Mouse (Mus musculus) ES-E14 (cell line): ENCODE data around the gene Galr3. TPM values are rescaled to one million over a fixed set of nuclear protein-coding genes. Genes with fewer than 3 reads are reported as not detected.

ENCODE experiments used
- DNase-seq: peaks from one replicate; pipeline ENCODE4 v3.0.0-alpha.2; 2013; ENCODE audit warnings: low read depth, low spot score
- H3K27ac ChIP-seq: 2 replicates; pipeline ENCODE4 v1.5.1; 2012; ENCODE audit warnings: low read depth, mild to moderate bottlenecking, low read length, moderate library complexity, mixed read lengths; ENCODE audit not compliant: poor library complexity, insufficient read depth, severe bottlenecking
- H3K36me3 ChIP-seq: 2 replicates; pipeline ENCODE4 v1.6.1; 2012; ENCODE audit warnings: mild to moderate bottlenecking, low read length, moderate library complexity, mixed read lengths; ENCODE audit not compliant: control insufficient read depth, poor library complexity, insufficient read depth, severe bottlenecking
- H3K4me1 ChIP-seq, 2 experiments: fragments of 150-350 bp in 1 of 2; sonication (generic) in 1 of 2; 2 replicates each; pipeline ENCODE4 v1.6.1; 2012; ENCODE audit warnings: low read length in 2 of 2, mild to moderate bottlenecking in 1 of 2, mixed read lengths in 1 of 2; ENCODE audit not compliant: control insufficient read depth in 2 of 2, insufficient read depth in 2 of 2, poor library complexity in 1 of 2
- H3K4me3 ChIP-seq, 2 experiments: fragments of 150-350 bp in 1 of 2; sonication (generic) in 1 of 2; 2 replicates each; pipeline ENCODE4 v1.5.1; 2012; ENCODE audit warnings: low read length in 2 of 2, low read depth in 1 of 2, mild to moderate bottlenecking in 1 of 2, mixed read lengths in 1 of 2; ENCODE audit not compliant: insufficient read depth in 1 of 2, poor library complexity in 1 of 2, severe bottlenecking in 1 of 2
- H3K9ac ChIP-seq: 2 replicates; pipeline ENCODE4 v1.6.1; 2012; ENCODE audit warnings: low read depth, mild to moderate bottlenecking, low read length, mixed read lengths; ENCODE audit not compliant: poor library complexity, insufficient read depth, severe bottlenecking
- H3K9me3 ChIP-seq: fragments of 150-350 bp; sonication (generic); 2 replicates; pipeline ENCODE4 v1.6.1; 2012; ENCODE audit warnings: low read depth, mild to moderate bottlenecking, low read length; ENCODE audit not compliant: control insufficient read depth, insufficient read depth
- CHD2 ChIP-seq: IDR thresholded peaks from 2 replicates; pipeline ENCODE4 v1.6.1; 2014; ENCODE audit warnings: mild to moderate bottlenecking, low read depth, low read length, inconsistent platforms
- HCFC1 ChIP-seq: IDR thresholded peaks from 2 replicates; pipeline ENCODE4 v1.6.1; 2012; ENCODE audit warnings: low read length, inconsistent platforms, borderline replicate concordance; ENCODE audit not compliant: insufficient read depth
- MAFK ChIP-seq: IDR thresholded peaks from 2 replicates; pipeline ENCODE4 v1.6.1; 2014; ENCODE audit warnings: mild to moderate bottlenecking, low read depth, low read length, inconsistent platforms; ENCODE audit not compliant: insufficient read depth
- ZC3H11A ChIP-seq: IDR thresholded peaks from 2 replicates; pipeline ENCODE4 v1.6.1; 2012; ENCODE audit warnings: low read depth, mild to moderate bottlenecking, inconsistent platforms, low read length, borderline replicate concordance
- ZNF384 ChIP-seq: IDR thresholded peaks from 2 replicates; pipeline ENCODE4 v1.6.1; 2012; ENCODE audit warnings: low read depth, low read length, inconsistent platforms
- in situ Hi-C, 2 experiments: fragments of 600-800 bp; cut with MboI; formaldehyde crosslinking; loops; one replicate each; pipeline ENCODE4 v1.15.1; 2025; ENCODE audit warnings: low sequenced_read_pairs in 2 of 2, inconsistent platforms in 1 of 2; ENCODE audit not compliant: unreplicated experiment in 2 of 2
- total RNA-seq: library from RNA; depleted of rRNA; stranded (reverse); fragments of 300-350 nt; gene quantifications from 2 replicates; pipeline ENCODE4 v1.2.3, GENCODE M21; 2012

The Galr3 gene
- total RNA-seq, 1 experiment, result not detected

- H3K27ac ChIP-seq, result no peak overlapping the region
- H3K9ac ChIP-seq, result no peak overlapping the region
- H3K4me1 ChIP-seq, result peaks cover 5 to 11% of the 10 kb centered on the region in 2 experiments; a peak in 1 of 4 replicates
- TF ChIP-seq CHD2 (no peak), ZNF384 (no peak), ZC3H11A (no peak), HCFC1 (no peak), MAFK (no peak)
- DNase-seq, result no peak
- no peaks in the 10 kb centered on the region for H3K9me3 ChIP-seq
- in situ Hi-C loops, result no loop called here
- H3K36me3 ChIP-seq, result no peaks in the 10 kb centered on the region
- no peak overlapping the region for H3K4me3 ChIP-seq
These were observed 18.9 kb upstream of the Galr3 start for GRCm38 (mm10) chr15:79022671-79023230.

GRCm38 (mm10) chr15:79023366-79023765 lies 18.3 kb upstream of the Galr3 start:
- in situ Hi-C loops, result no loop called here
- H3K9ac ChIP-seq, result no peak overlapping the region
- H3K36me3 ChIP-seq, result no peaks in the 10 kb centered on the region
- DNase-seq, result no peak
- no peaks in the 10 kb centered on the region for H3K9me3 ChIP-seq
- H3K4me1 ChIP-seq, result peaks cover 5 to 11% of the 10 kb centered on the region in 2 experiments; a peak in 1 of 4 replicates
- no peak overlapping the region for H3K4me3 ChIP-seq
- H3K27ac ChIP-seq, result no peak overlapping the region
- TF ChIP-seq MAFK (no peak), ZC3H11A (no peak), HCFC1 (no peak), CHD2 (no peak), ZNF384 (no peak)

- TF ChIP-seq HCFC1 (0 out of 2 replicates have a peak, but pooled peaks have one; percentile 47), ZNF384 (no peak)
- Histone ChIP-seq H3K27ac (no peak overlapping the region), H3K36me3 (no peaks in the 10 kb centered on the region), H3K9ac (no peak overlapping the region), H3K9me3 (no peaks in the 10 kb centered on the region), H3K4me3 (peak overlapping the region in 1 of 2 experiments; percentile 30; a peak in 1 of 4 replicates), H3K4me1 (peaks cover 8 to 17% of the 10 kb centered on the region in 2 experiments; a peak in 2 of 4 replicates)
- no peak for DNase-seq
- in situ Hi-C loops, result no loop called here
These were observed 15.9 kb upstream of the Galr3 start for GRCm38 (mm10) chr15:79025687-79026308.

GRCm38 (mm10) chr15:79026511-79027290 lies 15.0 kb upstream of the Galr3 start:
- TF ChIP-seq HCFC1 (no peak), MAFK (no peak), CHD2 (no peak), ZNF384 (no peak), ZC3H11A (no peak)
- no peaks in the 10 kb centered on the region for H3K36me3 ChIP-seq
- no peak overlapping the region for H3K27ac ChIP-seq
- in situ Hi-C loops, result no loop called here
- no peaks in the 10 kb centered on the region for H3K9me3 ChIP-seq
- peaks cover 8 to 21% of the 10 kb centered on the region in 2 experiments; a peak in 2 of 4 replicates for H3K4me1 ChIP-seq
- peak overlapping the region; percentile 90; the same call in 1 of the 2 replicates for H3K9ac ChIP-seq
- H3K4me3 ChIP-seq, result peak overlapping the region in 1 of 2 experiments; percentile 76; a peak in 3 of 4 replicates
- DNase-seq, result no peak
